In genomic region chr7:110097106-110097793, GRCm38 (mm10) we compare ENCODE assay signal across 11 mouse cellular contexts. TPM values are rescaled to one million over a fixed set of nuclear protein-coding genes. Genes with fewer than 3 reads are reported as not detected.
DNase-seq lines count a peak whose midpoint lies in the region; ATAC-seq and TF ChIP-seq lines count a peak whose summit lies in the region.
"Had no signal": no experiment of that assay in that cellular context is flagged by ENCODE, and none has a peak within 500 bp of the region (broad histone marks: within the 10 kb centered on the region; RNA-seq: fewer than 3 reads in every experiment).

No protein-coding gene starts in this region.

- TF ChIP-seq CTCF in liver, adult 2 months (IDR thresholded peaks at IDR 0.05; ENCODE audit: low read depth, low read length): no peak
- no peak for TF ChIP-seq CTCF in small intestine, adult 2 months (IDR thresholded peaks at IDR 0.05; ENCODE audit: extremely low read depth, insufficient read length, insufficient replicate concordance, low read depth, low read length)

- H3K36me3 ChIP-seq in liver, adult 2 months (ENCODE audit: control insufficient read depth, insufficient read depth, low read length): peaks cover 33% of the 10 kb centered on the region
- H3K36me3 ChIP-seq in intestine, embryonic 15.5 days: peaks cover 14% of the 10 kb centered on the region
- peaks cover 19% of the 10 kb centered on the region for H3K36me3 ChIP-seq in small intestine, adult 2 months (ENCODE audit: control insufficient read depth, insufficient read depth, low read length)

- H3K27ac ChIP-seq in liver, adult 2 months (replicated peaks; ENCODE audit: insufficient read depth, low read depth, low read length): peak overlapping the region; percentile 67
- H3K27ac ChIP-seq in intestine, embryonic 15.5 days: peak overlapping the region; percentile 73
- peak overlapping the region; percentile 80 for H3K27ac ChIP-seq in small intestine, adult 2 months (ENCODE audit: insufficient read depth, low read depth, low read length)

- WGBS in liver, adult 2 months: 30% methylated on average over 7 of the region's 7 CpGs
- whole genome bisulfite sequencing in intestine, embryonic 15.5 days: 39% methylated on average over 7 of the region's 7 CpGs
- 16% methylated on average over 7 of the region's 7 CpGs for WGBS in small intestine, adult 2 months

- H3K4me2 ChIP-seq in intestine, embryonic 15.5 days (replicated peaks): no peak overlapping the region

- no peak for TF ChIP-seq POLR2A in liver, adult 2 months (IDR thresholded peaks at IDR 0.05; ENCODE audit: extremely low read depth, insufficient read depth, low read length)
- TF ChIP-seq POLR2A in small intestine, adult 2 months (IDR thresholded peaks at IDR 0.05; ENCODE audit: low read depth, low read length): no peak

- no peaks in the 10 kb centered on the region for H3K27me3 ChIP-seq in liver, adult 2 months (ENCODE audit: control insufficient read depth, insufficient read depth, low read length)
- no peaks in the 10 kb centered on the region for H3K27me3 ChIP-seq in intestine, embryonic 15.5 days (replicated peaks)
- H3K27me3 ChIP-seq in small intestine, adult 2 months (ENCODE audit: control insufficient read depth, insufficient read depth, low read length): no peaks in the 10 kb centered on the region

- peak; percentile 90 for DNase-seq in liver, adult 2 months (ENCODE audit: extremely low read depth, low read depth, low spot score)
- no peak for DNase-seq in liver
- peak; percentile 70 for DNase-seq in kidney, postnatal 14 days
- no peak for DNase-seq in layer of hippocampus, adult 11-12 months (ENCODE audit: low spot score)
- no peak for DNase-seq in thymus, postnatal 14 days
- no peak for DNase-seq in gastrocnemius, adult 18-20 months (ENCODE audit: low spot score)
- DNase-seq: cerebellum, postnatal 14 days; forebrain, postnatal 0 days; thymus, postnatal 25 days had no signal

- peak; percentile 85 for ATAC-seq in intestine, embryonic 15.5 days
- ATAC-seq: forebrain, postnatal 0 days had no signal

- H3K79me2 ChIP-seq in liver, adult 2 months (ENCODE audit: control insufficient read depth, insufficient read depth, low read length): no peaks in the 10 kb centered on the region

- no peak overlapping the region for H3K4me3 ChIP-seq in liver, adult 2 months (ENCODE audit: insufficient read depth, low read depth, low read length)
- no peak overlapping the region for H3K4me3 ChIP-seq in intestine, embryonic 15.5 days (replicated peaks)
- no peak overlapping the region for H3K4me3 ChIP-seq in small intestine, adult 2 months (ENCODE audit: low read depth, low read length)

- H3K4me1 ChIP-seq in liver, adult 2 months (ENCODE audit: control insufficient read depth, insufficient read depth, low read length): peaks cover 12% of the 10 kb centered on the region
- H3K4me1 ChIP-seq in intestine, embryonic 15.5 days (replicated peaks): peaks cover 5% of the 10 kb centered on the region; the same call in 1 of the 2 replicates
- H3K4me1 ChIP-seq in small intestine, adult 2 months (ENCODE audit: control insufficient read depth, insufficient read depth, insufficient read length, low read length): peaks cover 15% of the 10 kb centered on the region; the same call in 1 of the 2 replicates

- peak overlapping the region; percentile 66 for H3K9ac ChIP-seq in liver, adult 2 months (ENCODE audit: low read depth, low read length)
- H3K9ac ChIP-seq in intestine, embryonic 15.5 days: no peak overlapping the region
- H3K9ac ChIP-seq: forebrain, postnatal 0 days had no signal

- H3K9me3 ChIP-seq in intestine, embryonic 15.5 days: no peaks in the 10 kb centered on the region

RNA-seq across cellular contexts. Expression of gene Wee1, which starts 24.6 kb away (rescaled TPM):
- total RNA-seq in liver, adult 2 months (2014; rRNA removed): 4.1 and 5.3 TPM in 2 replicates
- 0.40 and 0.51 TPM in 2 replicates for polyA plus RNA-seq in liver, adult 2 months (2012; rRNA removed)
- polyA plus RNA-seq in intestine, embryonic 15.5 days (2015; fragmentation: Nextera tagmentation; extraction: Ambion mirVana): 26.3 and 31.1 TPM in 2 replicates
- 3.6 and 8.3 TPM in 2 replicates for polyA plus RNA-seq in small intestine, adult 2 months (2012; rRNA removed)
- 1 to 10 TPM; 1.8 to 2.5 TPM for total RNA-seq in gastrocnemius, adult 18-20 months (2021)

RNA-seq across cellular contexts. Expression of gene Zfp143, which starts 36.2 kb away (rescaled TPM):
- total RNA-seq in liver, adult 2 months (2014; rRNA removed): 6.5 and 7.3 TPM in 2 replicates
- 3.7 and 6.6 TPM in 2 replicates for polyA plus RNA-seq in liver, adult 2 months (2012; rRNA removed)
- 15.0 and 15.6 TPM in 2 replicates for polyA plus RNA-seq in intestine, embryonic 15.5 days (2015; fragmentation: Nextera tagmentation; extraction: Ambion mirVana)
- 7.9 and 13.8 TPM in 2 replicates for polyA plus RNA-seq in small intestine, adult 2 months (2012; rRNA removed)
- 1 to 10 TPM; 8.3 to 8.6 TPM for total RNA-seq in gastrocnemius, adult 18-20 months (2021)

Comparison
In these comparisons a context has a peak if more than half of its experiments do, and no peak if none do; other contexts are left out.
1. DNase-seq: peak in liver, adult 2 months (single experiment) and kidney, postnatal 14 days (single experiment); none in liver (single experiment), layer of hippocampus, adult 11-12 months (single experiment), thymus, postnatal 14 days (single experiment) and gastrocnemius, adult 18-20 months (single experiment).
2. Peak in every context shown above with its lines, with median percentiles within 50 percentile points of each other: H3K27ac ChIP-seq.